Mouse (Mus musculus) embryonic facial prominence, embryonic 11.5 days (tissue): ENCODE results near the gene Apom. TPM values are rescaled to one million over a fixed set of nuclear protein-coding genes. Genes with fewer than 3 reads are reported as not detected.

Experiments
- ATAC-seq: fragments of 200-750 bp; cut with Nextera tagmentation; replicated peaks from 2 replicates; pipeline ENCODE4 v1.8.0; 2017; ENCODE audit warnings: low read depth; ENCODE audit not compliant: insufficient number of reproducible peaks, low FRiP score, low TSS enrichment
- DNase-seq: peaks from one replicate; pipeline ENCODE4 v3.0.0-alpha.2; 2015; ENCODE audit warnings: low spot score
- H3K27ac ChIP-seq: fragments of 300-500 bp; sonication (generic); replicated peaks from 2 replicates; pipeline ENCODE4 v1.5.1; 2014; ENCODE audit warnings: mild to moderate bottlenecking, low read depth, low read length, control low read depth
- H3K27me3 ChIP-seq: fragments of 300-500 bp; sonication (generic); 2 replicates; pipeline ENCODE4 v1.6.1; 2014; ENCODE audit warnings: mild to moderate bottlenecking, low read length, moderate library complexity, mixed read lengths; ENCODE audit not compliant: control insufficient read depth, insufficient read depth
- H3K36me3 ChIP-seq: fragments of 300-500 bp; sonication (generic); replicated peaks from 2 replicates; pipeline ENCODE4 v1.6.1; 2014; ENCODE audit warnings: low read depth, mild to moderate bottlenecking, low read length, moderate library complexity, mixed read lengths; ENCODE audit not compliant: control insufficient read depth, insufficient read depth
- H3K4me1 ChIP-seq: fragments of 300-500 bp; sonication (generic); 2 replicates; pipeline ENCODE4 v1.6.1; 2014; ENCODE audit warnings: low read length, mixed read lengths; ENCODE audit not compliant: control insufficient read depth, insufficient read depth
- H3K4me2 ChIP-seq: fragments of 300-500 bp; sonication (generic); 2 replicates; pipeline ENCODE4 v1.6.1; 2014; ENCODE audit warnings: low read depth, mild to moderate bottlenecking, control low read depth, low read length, moderate library complexity
- H3K4me3 ChIP-seq: fragments of 300-500 bp; sonication (generic); 2 replicates; pipeline ENCODE4 v1.5.1; 2014; ENCODE audit warnings: low read depth, low read length, control low read depth
- H3K9ac ChIP-seq: fragments of 300-500 bp; sonication (generic); replicated peaks from 2 replicates; pipeline ENCODE4 v1.6.1; 2014; ENCODE audit warnings: mild to moderate bottlenecking, control low read depth, low read length
- H3K9me3 ChIP-seq: fragments of 300-500 bp; sonication (generic); replicated peaks from 2 replicates; pipeline ENCODE4 v1.6.1; 2016; ENCODE audit warnings: mild to moderate bottlenecking, low read length, inconsistent platforms, mixed read lengths; ENCODE audit not compliant: control insufficient read depth
- WGBS: fragments of 180-500 bp; shearing (Covaris S2); extraction: QIAGEN DNeasy Blood & Tissue Kit; methylation state at CpG from one replicate; pipeline ENCODE4 v1.1.7; 2014; 5-methylcytosine and 5-hydroxymethylcytosine counted together
- polyA plus RNA-seq: library from polyadenylated mRNA; unstranded; fragments of >200 nt; fragmentation: Nextera tagmentation; extraction: Ambion mirVana; gene quantifications from 2 replicates; pipeline ENCODE4 v1.2.1, GENCODE M21; 2014

Apom gene
- 0.49 and 0.64 TPM in 2 replicates for polyA plus RNA-seq

GRCm38 (mm10) chr17:35131500-35132173 lies at the start of gene Apom:
TSS of gene Apom (minus strand) at chr17:35132050.
- H3K27ac ChIP-seq = no peak within 1 kb of the TSS
- H3K27me3 ChIP-seq = no peaks in the 10 kb centered on the region
- H3K4me1 ChIP-seq = peaks cover 3% of the 10 kb centered on the region; the same call in 1 of the 2 replicates
- no peaks in the 10 kb centered on the region for H3K9me3 ChIP-seq
- ATAC-seq (no peak), DNase-seq (no peak)
- no peaks in the 10 kb centered on the region for H3K36me3 ChIP-seq
- no peak within 1 kb of the TSS for H3K4me2 ChIP-seq
- H3K9ac ChIP-seq = no peak within 1 kb of the TSS
- 74% methylated on average over 15 of the region's 15 CpGs for WGBS
- H3K4me3 ChIP-seq = no peak within 1 kb of the TSS

- H3K4me3 ChIP-seq = no peak overlapping the region
- no peak for DNase-seq
- ATAC-seq = no peak
- no peaks in the 10 kb centered on the region for H3K27me3 ChIP-seq
- no peak overlapping the region for H3K9ac ChIP-seq
- no peaks in the 10 kb centered on the region for H3K4me1 ChIP-seq
- H3K4me2 ChIP-seq = no peak overlapping the region
- H3K27ac ChIP-seq = no peak overlapping the region
- 87% methylated on average over 5 of the region's 5 CpGs for WGBS
- H3K9me3 ChIP-seq = no peaks in the 10 kb centered on the region
- no peaks in the 10 kb centered on the region for H3K36me3 ChIP-seq
These were observed 48.2 kb upstream of the Apom start for GRCm38 (mm10) chr17:35180093-35180492.

GRCm38 (mm10) chr17:35178528-35178927 lies 46.7 kb upstream of the Apom start:
- ATAC-seq (peak; percentile 76), DNase-seq (peak; percentile 79)
- no peaks in the 10 kb centered on the region for H3K4me1 ChIP-seq
- H3K36me3 ChIP-seq = no peaks in the 10 kb centered on the region
- no peak overlapping the region for H3K4me3 ChIP-seq
- no peak overlapping the region for H3K4me2 ChIP-seq
- WGBS = 11% methylated on average over 5 of the region's 5 CpGs
- no peaks in the 10 kb centered on the region for H3K9me3 ChIP-seq
- no peak overlapping the region for H3K9ac ChIP-seq
- H3K27me3 ChIP-seq = no peaks in the 10 kb centered on the region
- H3K27ac ChIP-seq = no peak overlapping the region

GRCm38 (mm10) chr17:35175968-35176367 lies 44.1 kb upstream of the Apom start, which contains the start of gene Aif1:
TSS of gene Aif1 (minus strand) at chr17:35176068.
- no peaks in the 10 kb centered on the region for H3K4me1 ChIP-seq
- no peak within 1 kb of the TSS for H3K9ac ChIP-seq
- no peaks in the 10 kb centered on the region for H3K36me3 ChIP-seq
- DNase-seq (no peak), ATAC-seq (no peak)
- H3K27me3 ChIP-seq = no peaks in the 10 kb centered on the region
- no peak within 1 kb of the TSS for H3K4me3 ChIP-seq
- no peak within 1 kb of the TSS for H3K4me2 ChIP-seq
- H3K27ac ChIP-seq = no peak within 1 kb of the TSS
- WGBS = 42% methylated on average over 2 of the region's 2 CpGs
- no peaks in the 10 kb centered on the region for H3K9me3 ChIP-seq

GRCm38 (mm10) chr17:35175382-35175781 lies 43.5 kb upstream of the Apom start:
- Histone ChIP-seq H3K4me1 (no peaks in the 10 kb centered on the region), H3K4me2 (no peak overlapping the region), H3K4me3 (no peak overlapping the region), H3K27me3 (no peaks in the 10 kb centered on the region), H3K9me3 (no peaks in the 10 kb centered on the region), H3K27ac (no peak overlapping the region), H3K9ac (no peak overlapping the region), H3K36me3 (no peaks in the 10 kb centered on the region)
- DNase-seq = no peak
- ATAC-seq = no peak
- WGBS = 77% methylated on average over 6 of the region's 6 CpGs

GRCm38 (mm10) chr17:35174201-35174977 lies 42.5 kb upstream of the Apom start:
- DNase-seq (no peak), ATAC-seq (no peak)
- no peaks in the 10 kb centered on the region for H3K36me3 ChIP-seq
- no peak overlapping the region for H3K4me2 ChIP-seq
- H3K4me3 ChIP-seq = no peak overlapping the region
- 65% methylated on average over 8 of the region's 8 CpGs for WGBS
- no peak overlapping the region for H3K27ac ChIP-seq
- H3K9me3 ChIP-seq = no peaks in the 10 kb centered on the region
- no peaks in the 10 kb centered on the region for H3K27me3 ChIP-seq
- H3K4me1 ChIP-seq = no peaks in the 10 kb centered on the region
- no peak overlapping the region for H3K9ac ChIP-seq

- H3K9me3 ChIP-seq = no peaks in the 10 kb centered on the region
- no peak overlapping the region for H3K4me3 ChIP-seq
- H3K4me1 ChIP-seq = no peaks in the 10 kb centered on the region
- ATAC-seq = no peak
- no peak overlapping the region for H3K4me2 ChIP-seq
- H3K27me3 ChIP-seq = no peaks in the 10 kb centered on the region
- no peak overlapping the region for H3K9ac ChIP-seq
- H3K27ac ChIP-seq = no peak overlapping the region
- DNase-seq = no peak
- H3K36me3 ChIP-seq = no peaks in the 10 kb centered on the region
- WGBS = 70% methylated on average over 3 of the region's 3 CpGs
These were observed 41.5 kb upstream of the Apom start for GRCm38 (mm10) chr17:35173329-35173728.
